Mouse (Mus musculus) cortical plate, adult 2 months (tissue): Measurements from ENCODE around the gene Tpbpb.
"Not testable (repeated sequence)": the region's sequence is repeated elsewhere in the genome, so short reads cannot be mapped to it uniquely, and the experiment has no call there.

ENCODE experiments used
- CTCF ChIP-seq: fragments of 200-500 bp; IDR thresholded peaks from 2 replicates; pipeline ENCODE4 v1.5.1; 2011; ENCODE audit warnings: mild to moderate bottlenecking, control low read depth, low read length; ENCODE audit not compliant: insufficient read depth; ENCODE audit errors: extremely low read depth
- POLR2A ChIP-seq: fragments of 200-500 bp; IDR thresholded peaks from 2 replicates; pipeline ENCODE4 v1.6.1; 2011; ENCODE audit warnings: mild to moderate bottlenecking, low read length, control low read depth; ENCODE audit not compliant: insufficient read depth; ENCODE audit errors: extremely low read depth

- TF ChIP-seq POLR2A, CTCF: not testable (repeated sequence)
Observed at GRCm38 (mm10) chr13:60935490-60935889, 30.8 kb upstream of the Tpbpb start, which contains the start of gene Gm49393.
